Mouse (Mus musculus) thymus, adult 2 months (tissue): ENCODE results near the gene Scube3.

Experiments used
- CTCF ChIP-seq: fragments of 200-500 bp; IDR thresholded peaks from 2 replicates; pipeline ENCODE4 v1.5.1; 2012; ENCODE audit warnings: mild to moderate bottlenecking, control low read depth, low read length, moderate library complexity, borderline replicate concordance; ENCODE audit not compliant: control insufficient read depth, poor library complexity, insufficient read depth; ENCODE audit errors: extremely low read depth
- POLR2A ChIP-seq: fragments of 200-500 bp; IDR thresholded peaks from 2 replicates; pipeline ENCODE4 v1.6.1; 2012; ENCODE audit warnings: mild to moderate bottlenecking, low read length, control low read depth, moderate library complexity; ENCODE audit not compliant: control insufficient read depth, poor library complexity, insufficient read depth; ENCODE audit errors: extremely low read depth

DNA sequence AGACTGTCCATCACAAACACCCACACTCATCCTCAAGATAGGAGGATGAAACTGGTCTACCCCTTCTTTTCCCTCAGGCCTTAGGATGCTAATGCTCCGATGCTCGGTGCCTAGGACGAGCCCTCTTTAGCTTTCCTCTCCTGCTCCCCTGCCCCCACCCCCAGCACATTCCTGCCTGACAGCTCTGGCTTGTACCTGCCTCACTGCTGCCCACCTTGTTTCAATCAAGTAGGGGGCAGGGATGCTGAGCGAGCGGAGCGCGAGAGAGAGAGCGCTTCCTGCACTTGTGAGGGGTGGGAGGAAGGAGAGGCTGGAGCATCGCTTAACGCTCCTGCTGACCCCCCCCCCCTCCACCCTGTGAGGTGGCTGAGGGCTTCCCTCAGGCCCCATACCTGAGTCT, 18.4 kb downstream of the Scube3 start:
- TF ChIP-seq CTCF (0 out of 2 replicates have a peak, but pooled peaks have one; percentile 13), POLR2A (no peak)
